Mouse (Mus musculus) frontal cortex, adult 2 months (tissue): ENCODE measurements at regions not wholly inside any gene's neighbourhood (a gene's known extent, or its start where the extent isn't known, plus 50 kb on each side); places are given as distances from the start of the nearest gene placed in this dataset.

ENCODE experiments used
- DNase-seq, 2 experiments: peaks; one replicate each; pipeline ENCODE4 v3.0.0; 2022; ENCODE audit warnings: low spot score in 1 of 2; ENCODE audit errors: extremely low spot score in 1 of 2

GRCm38 (mm10) chr10:19091949-19092348, 76.5 kb upstream of the Tnfaip3 start:
- DNase-seq = peak in 1 of 2 experiments; percentile 20

- no peak for DNase-seq
Measured at GRCm38 (mm10) chr10:19091110-19091509, 75.7 kb upstream of the Tnfaip3 start.

GRCm38 (mm10) chr10:19086995-19087394, 71.5 kb upstream of the Tnfaip3 start:
- no peak for DNase-seq

- DNase-seq = no peak
Measured at GRCm38 (mm10) chr10:19082136-19082535, 66.7 kb upstream of the Tnfaip3 start.

- DNase-seq = no peak
Measured at GRCm38 (mm10) chr10:19078047-19078446, 62.6 kb upstream of the Tnfaip3 start.

GRCm38 (mm10) chr10:19068377-19068776, 52.9 kb upstream of the Tnfaip3 start:
- no peak for DNase-seq

- DNase-seq = peak in 1 of 2 experiments; percentile 25
Measured at GRCm38 (mm10) chr10:19067623-19068022, 52.2 kb upstream of the Tnfaip3 start.

- no peak for DNase-seq
Measured at GRCm38 (mm10) chr10:19066821-19067350, 51.4 kb upstream of the Tnfaip3 start.
